Mouse (Mus musculus) forebrain, embryonic 15.5 days (tissue): ENCODE results near the gene Btbd10. TPM values are rescaled to one million over a fixed set of nuclear protein-coding genes. Genes with fewer than 3 reads are reported as not detected.

Experiments
- ATAC-seq: fragments of 200-750 bp; cut with Nextera tagmentation; replicated peaks from 2 replicates; pipeline ENCODE4 v1.8.0; 2017; ENCODE audit warnings: mild to moderate bottlenecking, moderate TSS enrichment, moderate library complexity
- H3K27ac ChIP-seq: fragments of 300-500 bp; sonication (generic); replicated peaks from 2 replicates; pipeline ENCODE4 v1.5.1; 2015; ENCODE audit warnings: mild to moderate bottlenecking, inconsistent platforms
- H3K27me3 ChIP-seq: fragments of 300-500 bp; sonication (generic); 2 replicates; pipeline ENCODE4 v1.6.1; 2015; ENCODE audit warnings: inconsistent platforms
- H3K36me3 ChIP-seq: fragments of 300-500 bp; sonication (generic); 2 replicates; pipeline ENCODE4 v1.6.1; 2015; ENCODE audit warnings: mild to moderate bottlenecking, inconsistent platforms
- H3K4me1 ChIP-seq: fragments of 300-500 bp; sonication (generic); 2 replicates; pipeline ENCODE4 v1.6.1; 2015; ENCODE audit warnings: inconsistent platforms
- H3K4me2 ChIP-seq: fragments of 300-500 bp; sonication (generic); replicated peaks from 2 replicates; pipeline ENCODE4 v1.6.1; 2015; ENCODE audit warnings: mild to moderate bottlenecking, inconsistent platforms
- H3K4me3 ChIP-seq: fragments of 300-500 bp; sonication (generic); 2 replicates; pipeline ENCODE4 v1.5.1; 2015; ENCODE audit warnings: mild to moderate bottlenecking, inconsistent platforms
- H3K9ac ChIP-seq: fragments of 300-500 bp; sonication (generic); replicated peaks from 2 replicates; pipeline ENCODE4 v1.6.1; 2015; ENCODE audit warnings: mild to moderate bottlenecking, inconsistent platforms
- H3K9me3 ChIP-seq: fragments of 300-500 bp; sonication (generic); 2 replicates; pipeline ENCODE4 v1.6.1; 2016; ENCODE audit warnings: inconsistent platforms
- WGBS: fragments of 180-500 bp; shearing (Covaris S2); methylation state at CpG from one replicate; pipeline ENCODE4 v1.1.7; 2015; ENCODE audit warnings: mixed read lengths; 5-methylcytosine and 5-hydroxymethylcytosine counted together
- polyA plus RNA-seq: library from polyadenylated mRNA; unstranded; fragments of >200 nt; fragmentation: Nextera tagmentation; extraction: Ambion mirVana; gene quantifications from 2 replicates; pipeline ENCODE4 v1.2.1, GENCODE M21; 2015

Btbd10 gene
- polyA plus RNA-seq, result 68.2 and 69.6 TPM in 2 replicates

- no peaks in the 10 kb centered on the region for H3K27me3 ChIP-seq
- H3K36me3 ChIP-seq, result no peaks in the 10 kb centered on the region
- H3K4me1 ChIP-seq, result peaks cover 25% of the 10 kb centered on the region
- WGBS, result under 1% methylated on average over 64 of the region's 64 CpGs
- H3K4me3 ChIP-seq, result peak within 1 kb of the TSS; percentile 97
- H3K9me3 ChIP-seq, result no peaks in the 10 kb centered on the region
- peak within 1 kb of the TSS; percentile 73 for H3K4me2 ChIP-seq
- peak; percentile 100 for ATAC-seq
- H3K9ac ChIP-seq, result peak within 1 kb of the TSS; percentile 97
- peak within 1 kb of the TSS; percentile 86 for H3K27ac ChIP-seq
These were observed at the start of gene Btbd10 for GRCm38 (mm10) chr7:113368746-113369619. Gene Btbd10, minus strand, starts transcription at chr7:113369392.

GRCm38 (mm10) chr7:113416536-113416935, 47.3 kb upstream of the Btbd10 start:
- WGBS, result 95% methylated on average over 1 of the region's 1 CpGs
- Histone ChIP-seq H3K36me3 (no peaks in the 10 kb centered on the region), H3K4me3 (no peak overlapping the region), H3K4me1 (no peaks in the 10 kb centered on the region), H3K27me3 (no peaks in the 10 kb centered on the region), H3K9me3 (no peaks in the 10 kb centered on the region), H3K27ac (no peak overlapping the region), H3K9ac (no peak overlapping the region), H3K4me2 (no peak overlapping the region)
- ATAC-seq, result no peak

- ATAC-seq, result no peak
- Histone ChIP-seq H3K27me3 (no peaks in the 10 kb centered on the region), H3K4me2 (no peak overlapping the region), H3K9me3 (no peaks in the 10 kb centered on the region), H3K9ac (no peak overlapping the region), H3K27ac (no peak overlapping the region), H3K36me3 (no peaks in the 10 kb centered on the region), H3K4me1 (no peaks in the 10 kb centered on the region), H3K4me3 (no peak overlapping the region)
- 91% methylated on average over 3 of the region's 3 CpGs for WGBS
These were observed 46.1 kb upstream of the Btbd10 start for GRCm38 (mm10) chr7:113415256-113415655.

GRCm38 (mm10) chr7:113408712-113409111, 39.5 kb upstream of the Btbd10 start:
- no peak for ATAC-seq
- H3K36me3 ChIP-seq, result no peaks in the 10 kb centered on the region
- H3K9ac ChIP-seq, result no peak overlapping the region
- H3K9me3 ChIP-seq, result no peaks in the 10 kb centered on the region
- H3K4me2 ChIP-seq, result no peak overlapping the region
- no peaks in the 10 kb centered on the region for H3K4me1 ChIP-seq
- WGBS, result 52% methylated on average over 5 of the region's 5 CpGs
- no peak overlapping the region for H3K4me3 ChIP-seq
- no peak overlapping the region for H3K27ac ChIP-seq
- H3K27me3 ChIP-seq, result no peaks in the 10 kb centered on the region

GRCm38 (mm10) chr7:113398083-113398482, 28.9 kb upstream of the Btbd10 start:
- H3K9me3 ChIP-seq, result no peaks in the 10 kb centered on the region
- H3K4me2 ChIP-seq, result no peak overlapping the region
- no peaks in the 10 kb centered on the region for H3K27me3 ChIP-seq
- no peaks in the 10 kb centered on the region for H3K36me3 ChIP-seq
- no peak for ATAC-seq
- H3K4me3 ChIP-seq, result no peak overlapping the region
- no peak overlapping the region for H3K9ac ChIP-seq
- no peak overlapping the region for H3K27ac ChIP-seq
- H3K4me1 ChIP-seq, result no peaks in the 10 kb centered on the region

- no peak for ATAC-seq
- Histone ChIP-seq H3K4me3 (no peak overlapping the region), H3K9me3 (no peaks in the 10 kb centered on the region), H3K9ac (no peak overlapping the region), H3K4me1 (no peaks in the 10 kb centered on the region), H3K27me3 (no peaks in the 10 kb centered on the region), H3K36me3 (no peaks in the 10 kb centered on the region), H3K4me2 (no peak overlapping the region), H3K27ac (no peak overlapping the region)
- WGBS, result 90% methylated on average over 4 of the region's 4 CpGs
These were observed 27.5 kb upstream of the Btbd10 start for GRCm38 (mm10) chr7:113396661-113397060.

GRCm38 (mm10) chr7:113391619-113392018, 22.4 kb upstream of the Btbd10 start:
- Histone ChIP-seq H3K4me1 (no peaks in the 10 kb centered on the region), H3K4me2 (no peak overlapping the region), H3K27me3 (no peaks in the 10 kb centered on the region), H3K9ac (no peak overlapping the region), H3K9me3 (no peaks in the 10 kb centered on the region), H3K36me3 (no peaks in the 10 kb centered on the region), H3K4me3 (no peak overlapping the region), H3K27ac (no peak overlapping the region)
- WGBS, result 87% methylated on average over 2 of the region's 2 CpGs
- no peak for ATAC-seq

GRCm38 (mm10) chr7:113388470-113388869, 19.3 kb upstream of the Btbd10 start, which contains the start of gene Pth:
Gene Pth, minus strand, starts transcription at chr7:113388570.
- Histone ChIP-seq H3K27ac (no peak within 1 kb of the TSS), H3K4me1 (no peaks in the 10 kb centered on the region), H3K9ac (no peak within 1 kb of the TSS), H3K4me3 (no peak within 1 kb of the TSS), H3K9me3 (no peaks in the 10 kb centered on the region), H3K27me3 (no peaks in the 10 kb centered on the region), H3K36me3 (no peaks in the 10 kb centered on the region), H3K4me2 (no peak within 1 kb of the TSS)
- WGBS, result 94% methylated on average over 2 of the region's 2 CpGs
- ATAC-seq, result no peak

GRCm38 (mm10) chr7:113377875-113378658, 8.9 kb upstream of the Btbd10 start:
- no peaks in the 10 kb centered on the region for H3K9me3 ChIP-seq
- no peak overlapping the region for H3K27ac ChIP-seq
- no peaks in the 10 kb centered on the region for H3K27me3 ChIP-seq
- H3K36me3 ChIP-seq, result no peaks in the 10 kb centered on the region
- no peak overlapping the region for H3K4me2 ChIP-seq
- H3K9ac ChIP-seq, result no peak overlapping the region
- WGBS, result 28% methylated on average over 7 of the region's 7 CpGs
- no peak overlapping the region for H3K4me3 ChIP-seq
- peak; percentile 84 for ATAC-seq
- H3K4me1 ChIP-seq, result no peaks in the 10 kb centered on the region

- no peaks in the 10 kb centered on the region for H3K36me3 ChIP-seq
- no peaks in the 10 kb centered on the region for H3K27me3 ChIP-seq
- H3K4me1 ChIP-seq, result peaks cover 16% of the 10 kb centered on the region
- no peak for ATAC-seq
- H3K4me2 ChIP-seq, result no peak overlapping the region
- 70% methylated on average over 1 of the region's 1 CpGs for WGBS
- H3K4me3 ChIP-seq, result no peak overlapping the region
- no peak overlapping the region for H3K9ac ChIP-seq
- H3K27ac ChIP-seq, result no peak overlapping the region
- H3K9me3 ChIP-seq, result no peaks in the 10 kb centered on the region
These were observed 3.5 kb upstream of the Btbd10 start for GRCm38 (mm10) chr7:113372682-113373081.

GRCm38 (mm10) chr7:113369620-113370340, 588 bp upstream of the Btbd10 start:
- Histone ChIP-seq H3K9ac (peak overlapping the region; percentile 97), H3K27ac (peak overlapping the region; percentile 86), H3K4me3 (peak overlapping the region; percentile 97), H3K4me2 (peak overlapping the region; percentile 73), H3K4me1 (peaks cover 25% of the 10 kb centered on the region), H3K36me3 (no peaks in the 10 kb centered on the region), H3K27me3 (no peaks in the 10 kb centered on the region), H3K9me3 (no peaks in the 10 kb centered on the region)
- WGBS, result under 1% methylated on average over 44 of the region's 44 CpGs
- ATAC-seq, result peak; percentile 79

GRCm38 (mm10) chr7:113367440-113367839, 1.8 kb downstream of the Btbd10 start:
- WGBS, result 58% methylated on average over 4 of the region's 4 CpGs
- Histone ChIP-seq H3K27me3 (no peaks in the 10 kb centered on the region), H3K27ac (no peak overlapping the region), H3K4me1 (peaks cover 25% of the 10 kb centered on the region), H3K4me3 (0 out of 2 replicates have a peak overlapping the region, but pooled peaks have one; percentile 97), H3K36me3 (no peaks in the 10 kb centered on the region), H3K9me3 (no peaks in the 10 kb centered on the region), H3K4me2 (0 out of 2 replicates have a peak overlapping the region, but pooled peaks have one; percentile 73), H3K9ac (no peak overlapping the region)
- no peak for ATAC-seq
